Mouse (Mus musculus) MEL (cell line): Measurements from ENCODE around the gene Adnp. TPM values are rescaled to one million over a fixed set of nuclear protein-coding genes. Genes with fewer than 3 reads are reported as not detected.
"Not testable (repeated sequence)": the region's sequence is repeated elsewhere in the genome, so short reads cannot be mapped to it uniquely, and the experiment has no call there.

ENCODE experiments used
- DNase-seq: peaks from one replicate; pipeline ENCODE4 v3.0.0; 2011; ENCODE audit warnings: low read depth, low spot score
- H3K27ac ChIP-seq: 2 replicates; pipeline ENCODE4 v1.5.1; 2012; ENCODE audit warnings: low read depth, mild to moderate bottlenecking, control low read depth, low read length, moderate library complexity; ENCODE audit not compliant: control insufficient read depth
- H3K27me3 ChIP-seq, 2 experiments: fragments of 150-350 bp in 1 of 2; sonication (generic) in 1 of 2; 2 replicates each; pipeline ENCODE4 v1.6.1; 2012; ENCODE audit warnings: low read length in 2 of 2, mild to moderate bottlenecking in 2 of 2, improper control_type of control experiment in 1 of 2, moderate library complexity in 1 of 2; ENCODE audit not compliant: insufficient read depth in 2 of 2, control insufficient read depth in 1 of 2
- H3K36me3 ChIP-seq, 2 experiments: 2 replicates each; pipeline ENCODE4 v1.6.1; 2012 to 2014; ENCODE audit warnings: low read length in 2 of 2, improper control_type of control experiment in 1 of 2, inconsistent platforms in 1 of 2, mild to moderate bottlenecking in 1 of 2; ENCODE audit not compliant: insufficient read depth in 2 of 2, control insufficient read depth in 1 of 2
- H3K4me1 ChIP-seq, 2 experiments: fragments of 150-350 bp in 1 of 2; sonication (generic) in 1 of 2; 2 replicates each; pipeline ENCODE4 v1.6.1; 2012; ENCODE audit warnings: low read length in 2 of 2, improper control_type of control experiment in 1 of 2, mild to moderate bottlenecking in 1 of 2; ENCODE audit not compliant: insufficient read depth in 2 of 2, control insufficient read depth in 1 of 2
- H3K4me3 ChIP-seq, 2 experiments: fragments of 150-350 bp in 1 of 2; sonication (generic) in 1 of 2; 2 replicates each; pipeline ENCODE4 v1.5.1; 2012; ENCODE audit warnings: low read depth in 2 of 2, low read length in 2 of 2, mild to moderate bottlenecking in 2 of 2, moderate library complexity in 2 of 2, control low read depth in 1 of 2, improper control_type of control experiment in 1 of 2; ENCODE audit not compliant: control insufficient read depth in 1 of 2, insufficient read depth in 1 of 2
- H3K79me2 ChIP-seq: 2 replicates; pipeline ENCODE4 v1.6.1; 2012; ENCODE audit warnings: mild to moderate bottlenecking, low read length, moderate library complexity; ENCODE audit not compliant: control insufficient read depth, poor library complexity, insufficient read depth
- H3K9ac ChIP-seq: 2 replicates; pipeline ENCODE4 v1.6.1; 2012; ENCODE audit warnings: low read depth, mild to moderate bottlenecking, control low read depth, low read length, moderate library complexity; ENCODE audit not compliant: control insufficient read depth, poor library complexity, severe bottlenecking
- H3K9me3 ChIP-seq: fragments of 150-350 bp; sonication (generic); replicated peaks from 2 replicates; pipeline ENCODE4 v1.6.1; 2012; ENCODE audit warnings: mild to moderate bottlenecking, low read length, improper control_type of control experiment, moderate library complexity; ENCODE audit not compliant: insufficient read depth
- CHD2 ChIP-seq: IDR thresholded peaks from 2 replicates; pipeline ENCODE4 v1.6.1; 2011; ENCODE audit warnings: low read length, improper control_type of control experiment
- GABPA ChIP-seq: IDR thresholded peaks from 2 replicates; pipeline ENCODE4 v1.6.1; 2012; ENCODE audit warnings: low read depth, mild to moderate bottlenecking, inconsistent platforms, low read length, improper control_type of control experiment, moderate library complexity
- GATA1 ChIP-seq: IDR thresholded peaks from 2 replicates; pipeline ENCODE4 v1.6.1; 2011; ENCODE audit warnings: low read depth, low read length, improper control_type of control experiment
- HCFC1 ChIP-seq: IDR thresholded peaks from 2 replicates; pipeline ENCODE4 v1.6.1; 2012; ENCODE audit warnings: low read depth, mild to moderate bottlenecking, inconsistent platforms, low read length, improper control_type of control experiment, moderate library complexity
- MAFK ChIP-seq: IDR thresholded peaks from 2 replicates; pipeline ENCODE4 v1.6.1; 2011; ENCODE audit warnings: low read depth, mild to moderate bottlenecking, low read length, improper control_type of control experiment, borderline replicate concordance
- MAX ChIP-seq: IDR thresholded peaks from 2 replicates; pipeline ENCODE4 v1.6.1; 2011; ENCODE audit warnings: low read length, improper control_type of control experiment
- MAZ ChIP-seq: IDR thresholded peaks from 2 replicates; pipeline ENCODE4 v1.6.1; 2012; ENCODE audit warnings: low read depth, mild to moderate bottlenecking, inconsistent platforms, low read length, improper control_type of control experiment
- MYB ChIP-seq: IDR thresholded peaks from 2 replicates; pipeline ENCODE4 v1.6.1; 2011; ENCODE audit warnings: mild to moderate bottlenecking, low read depth, low read length, improper control_type of control experiment
- MYC ChIP-seq: IDR thresholded peaks from 2 replicates; pipeline ENCODE4 v1.6.1; 2011; ENCODE audit warnings: low read depth, mild to moderate bottlenecking, low read length, improper control_type of control experiment, moderate library complexity
- NELFE ChIP-seq: IDR thresholded peaks from 2 replicates; pipeline ENCODE4 v1.6.1; 2011; ENCODE audit warnings: low read depth, low read length, improper control_type of control experiment
- NRF1 ChIP-seq: IDR thresholded peaks from 2 replicates; pipeline ENCODE4 v1.6.1; 2014; ENCODE audit warnings: low read depth, mild to moderate bottlenecking, inconsistent platforms, low read length, improper control_type of control experiment, moderate library complexity; ENCODE audit not compliant: poor library complexity, insufficient read depth, severe bottlenecking
- RCOR1 ChIP-seq: IDR thresholded peaks from 2 replicates; pipeline ENCODE4 v1.6.1; 2012; ENCODE audit warnings: low read depth, mild to moderate bottlenecking, inconsistent platforms, low read length, improper control_type of control experiment
- SIN3A ChIP-seq: IDR thresholded peaks from 2 replicates; pipeline ENCODE4 v1.6.1; 2012; ENCODE audit warnings: low read length, improper control_type of control experiment, inconsistent platforms
- TBP ChIP-seq: IDR thresholded peaks from 2 replicates; pipeline ENCODE4 v1.8.0; 2011; ENCODE audit warnings: low read depth, low read length, improper control_type of control experiment
- TCF12 ChIP-seq: IDR thresholded peaks from 2 replicates; pipeline ENCODE4 v1.6.1; 2014; ENCODE audit warnings: low read depth, mild to moderate bottlenecking, inconsistent platforms, low read length, improper control_type of control experiment, moderate library complexity
- USF1 ChIP-seq: IDR thresholded peaks from 2 replicates; pipeline ENCODE4 v1.6.1; 2014; ENCODE audit warnings: low read depth, mild to moderate bottlenecking, inconsistent platforms, low read length, improper control_type of control experiment, moderate library complexity
- ZC3H11A ChIP-seq: IDR thresholded peaks from 2 replicates; pipeline ENCODE4 v1.6.1; 2012; ENCODE audit warnings: low read depth, mild to moderate bottlenecking, inconsistent platforms, low read length, improper control_type of control experiment
- ZKSCAN1 ChIP-seq: IDR thresholded peaks from 2 replicates; pipeline ENCODE4 v1.6.1; 2012; ENCODE audit warnings: low read depth, mild to moderate bottlenecking, inconsistent platforms, low read length, improper control_type of control experiment, moderate library complexity
- ZMIZ1 ChIP-seq: IDR thresholded peaks from 2 replicates; pipeline ENCODE4 v1.6.1; 2012; ENCODE audit warnings: low read depth, mild to moderate bottlenecking, inconsistent platforms, low read length, improper control_type of control experiment, moderate library complexity
- polyA plus RNA-seq, 2 experiments: library from polyadenylated mRNA; stranded (reverse) in 1 of 2; unstranded in 1 of 2; fragments of >175 nt in 1 of 2; fragments of >200 nt in 1 of 2; gene quantifications; 2 replicates each; pipeline versions ENCODE4 v1.2.1 to v1.2.4; 2012; ENCODE audit warnings: low replicate concordance in 2 of 2, low read depth in 1 of 2; ENCODE audit not compliant: insufficient read length in 2 of 2, insufficient read depth in 1 of 2, missing spikeins in 1 of 2
- total RNA-seq: library from RNA; depleted of rRNA; stranded (reverse); fragments of 300-350 nt; gene quantifications from 2 replicates; pipeline ENCODE4 v1.2.3, GENCODE M21; 2012

Adnp gene
- total and polyA plus RNA-seq, 3 experiments = 2.3 to 29.4 (median 11.9) TPM

- no peaks in the 10 kb centered on the region for H3K79me2 ChIP-seq
- H3K9ac ChIP-seq = no peak overlapping the region
- no peak for DNase-seq
- H3K4me1 ChIP-seq = no peaks in the 10 kb centered on the region
- H3K27ac ChIP-seq = no peak overlapping the region
- TF ChIP-seq MYC (no peak), SIN3A (no peak), TBP (no peak), NELFE (no peak), NRF1 (no peak), ZMIZ1 (no peak), CHD2 (no peak), MAX (no peak), TCF12 (no peak), USF1 (no peak), MYB (no peak), GATA1 (no peak), ZKSCAN1 (no peak), HCFC1 (no peak), GABPA (no peak), ZC3H11A (no peak)
- no peaks in the 10 kb centered on the region for H3K36me3 ChIP-seq
- H3K9me3 ChIP-seq = no peaks in the 10 kb centered on the region
- H3K27me3 ChIP-seq = no peaks in the 10 kb centered on the region
- H3K4me3 ChIP-seq = no peak overlapping the region
These were observed 46.5 kb downstream of the Adnp start for GRCm38 (mm10) chr2:168160370-168160930.

- DNase-seq = no peak
- no peak overlapping the region for H3K9ac ChIP-seq
- no peaks in the 10 kb centered on the region for H3K79me2 ChIP-seq
- H3K4me1 ChIP-seq = peaks cover 0 to 7% of the 10 kb centered on the region in 2 experiments; a peak in 3 of 4 replicates
- no peak overlapping the region for H3K27ac ChIP-seq
- no peak for TF ChIP-seq ZMIZ1
- no peak for TF ChIP-seq CHD2
- no peak for TF ChIP-seq MAFK
- TF ChIP-seq RCOR1 = no peak
- TF ChIP-seq MAZ = no peak
- TF ChIP-seq ZC3H11A = no peak
- H3K4me3 ChIP-seq = no peak overlapping the region
- H3K27me3 ChIP-seq = no peaks in the 10 kb centered on the region
- H3K36me3 ChIP-seq = peaks cover 0 to 4% of the 10 kb centered on the region in 2 experiments; a peak in 1 of 4 replicates
- H3K9me3 ChIP-seq = no peaks in the 10 kb centered on the region
These were observed 47.8 kb downstream of the Adnp start for GRCm38 (mm10) chr2:168158911-168159711.

DNA sequence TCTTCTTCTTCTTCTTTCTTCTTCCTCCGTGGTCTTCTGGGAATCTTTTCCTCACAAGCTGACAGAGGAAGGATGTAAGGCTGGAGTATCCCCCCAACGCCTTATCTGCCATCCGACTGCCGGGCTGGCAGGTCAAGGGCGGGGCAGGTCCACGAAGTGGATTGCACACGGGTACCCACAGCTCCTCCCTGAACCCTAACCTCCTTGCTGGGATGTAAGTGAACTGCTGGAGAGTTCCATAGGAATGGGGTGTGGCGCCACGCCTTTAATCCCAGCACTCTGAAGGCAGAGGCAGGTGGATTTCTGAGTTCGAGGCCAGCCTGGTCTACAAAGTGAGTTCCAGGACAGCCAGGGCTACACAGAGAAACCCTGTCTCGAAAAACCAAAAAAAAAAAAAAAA is 48.9 kb downstream of the Adnp start:
- not testable (repeated sequence) for H3K79me2 ChIP-seq, H3K4me1 ChIP-seq, DNase-seq, H3K27me3 ChIP-seq, H3K9me3 ChIP-seq, H3K36me3 ChIP-seq, H3K4me3 ChIP-seq, H3K27ac ChIP-seq, H3K9ac ChIP-seq
